Mouse (Mus musculus) kidney, adult 2 months (tissue): Measurements from ENCODE around the gene H2afy.

ENCODE experiments used
- CTCF ChIP-seq: fragments of 200-500 bp; conservative IDR thresholded peaks from 2 replicates; pipeline ENCODE4 v1.5.1; 2011; ENCODE audit warnings: low read depth, mild to moderate bottlenecking, control low read depth, low read length, moderate library complexity, mixed read lengths; ENCODE audit not compliant: insufficient read depth, insufficient read length
- POLR2A ChIP-seq: fragments of 200-500 bp; IDR thresholded peaks from one replicate; pipeline ENCODE4 v1.6.1; 2011; ENCODE audit warnings: low read depth, low read length, control low read depth

- no peak for TF ChIP-seq POLR2A
- no peak for TF ChIP-seq CTCF
These were observed 63.0 kb downstream of the H2afy start for GRCm38 (mm10) chr13:56073186-56073585.
